Mouse (Mus musculus): ENCODE results near the gene AC109138.7. TPM values are rescaled to one million over a fixed set of nuclear protein-coding genes. Genes with fewer than 3 reads are reported as not detected.

Gene AC109138.7
- polyA plus RNA-seq, 1 experiment from 2014 or later = not detected

GRCm38 (mm10) chr19:4227446-4227845, 13.3 kb downstream of the AC109138.7 start:
- no peaks in the 10 kb centered on the region for H3K9me3 ChIP-seq
- WGBS = 65% methylated on average over 5 of the region's 5 CpGs

GRCm38 (mm10) chr19:4227894-4228678, 13.9 kb downstream of the AC109138.7 start:
- Histone ChIP-seq H3K27ac (no peak overlapping the region), H3K36me3 (replicated peaks) (no peaks in the 10 kb centered on the region), H3K4me1 (peaks cover 12% of the 10 kb centered on the region), H3K9me3 (no peaks in the 10 kb centered on the region), H3K4me3 (replicated peaks) (no peak overlapping the region), H3K9ac (0 out of 2 replicates have a peak overlapping the region, but pooled peaks have one; percentile 0), H3K4me2 (no peak overlapping the region), H3K27me3 (peaks cover 34% of the 10 kb centered on the region)
- 21% methylated on average over 8 of the region's 8 CpGs for WGBS
- peak; percentile 34; the same call in 1 of the 2 replicates for ATAC-seq (ENCODE audit: low FRiP score)

More at GRCm38 (mm10) chr19:4227446-4227845, 13.3 kb downstream of the AC109138.7 start:
- no peak for ATAC-seq (ENCODE audit: low FRiP score)
- Histone ChIP-seq H3K9ac (no peak overlapping the region), H3K4me1 (peaks cover 10% of the 10 kb centered on the region), H3K27ac (no peak overlapping the region), H3K27me3 (peaks cover 29% of the 10 kb centered on the region), H3K36me3 (replicated peaks) (no peaks in the 10 kb centered on the region), H3K4me2 (no peak overlapping the region), H3K4me3 (replicated peaks) (no peak overlapping the region)

- Histone ChIP-seq H3K36me3 (replicated peaks) (no peaks in the 10 kb centered on the region), H3K4me2 (no peak overlapping the region), H3K9me3 (no peaks in the 10 kb centered on the region), H3K9ac (no peak overlapping the region), H3K27me3 (peaks cover 37% of the 10 kb centered on the region), H3K4me3 (replicated peaks) (no peak overlapping the region), H3K27ac (no peak overlapping the region), H3K4me1 (peaks cover 12% of the 10 kb centered on the region)
- no peak for ATAC-seq (ENCODE audit: low FRiP score)
- WGBS = 74% methylated on average over 4 of the region's 4 CpGs
Observed at GRCm38 (mm10) chr19:4228891-4229290, 14.7 kb downstream of the AC109138.7 start.

GRCm38 (mm10) chr19:4229451-4230076, 15.4 kb downstream of the AC109138.7 start:
- no peak for ATAC-seq (ENCODE audit: low FRiP score)
- no peaks in the 10 kb centered on the region for H3K9me3 ChIP-seq
- H3K27ac ChIP-seq = no peak overlapping the region
- no peak overlapping the region for H3K4me2 ChIP-seq
- no peak overlapping the region for H3K4me3 ChIP-seq (replicated peaks)
- peaks cover 37% of the 10 kb centered on the region for H3K27me3 ChIP-seq
- H3K9ac ChIP-seq = no peak overlapping the region
- H3K4me1 ChIP-seq = peaks cover 12% of the 10 kb centered on the region
- H3K36me3 ChIP-seq (replicated peaks) = no peaks in the 10 kb centered on the region
- 49% methylated on average over 9 of the region's 9 CpGs for WGBS

GRCm38 (mm10) chr19:4230415-4230814, 16.3 kb downstream of the AC109138.7 start:
- no peak overlapping the region for H3K27ac ChIP-seq
- H3K9ac ChIP-seq = no peak overlapping the region
- peaks cover 37% of the 10 kb centered on the region for H3K27me3 ChIP-seq
- peaks cover 12% of the 10 kb centered on the region for H3K4me1 ChIP-seq
- H3K4me3 ChIP-seq (replicated peaks) = no peak overlapping the region
- H3K36me3 ChIP-seq (replicated peaks) = no peaks in the 10 kb centered on the region
- ATAC-seq (ENCODE audit: low FRiP score) = no peak
- no peaks in the 10 kb centered on the region for H3K9me3 ChIP-seq
- 72% methylated on average over 8 of the region's 8 CpGs for WGBS
- H3K4me2 ChIP-seq = no peak overlapping the region

- no peaks in the 10 kb centered on the region for H3K9me3 ChIP-seq
- peaks cover 37% of the 10 kb centered on the region for H3K27me3 ChIP-seq
- H3K9ac ChIP-seq = peak within 1 kb of the TSS; percentile 69
- no peaks in the 10 kb centered on the region for H3K36me3 ChIP-seq (replicated peaks)
- peak within 1 kb of the TSS; percentile 57 for H3K4me3 ChIP-seq (replicated peaks)
- ATAC-seq (ENCODE audit: low FRiP score) = peak; percentile 91
- peak within 1 kb of the TSS; percentile 90 for H3K4me2 ChIP-seq
- 14% methylated on average over 26 of the region's 26 CpGs for WGBS
- H3K27ac ChIP-seq = peak within 1 kb of the TSS; percentile 67; the same call in 1 of the 2 replicates
- peaks cover 15% of the 10 kb centered on the region for H3K4me1 ChIP-seq
Observed at GRCm38 (mm10) chr19:4231253-4232185, 17.4 kb downstream of the AC109138.7 start, which contains the start of gene Pold4. Pold4 (plus strand) TSS chr19:4231899.

- Histone ChIP-seq H3K36me3 (replicated peaks) (no peaks in the 10 kb centered on the region), H3K27me3 (peaks cover 36% of the 10 kb centered on the region), H3K4me1 (peaks cover 15% of the 10 kb centered on the region), H3K4me2 (peak overlapping the region; percentile 90), H3K9ac (peak overlapping the region; percentile 69), H3K27ac (peak overlapping the region; percentile 67; the same call in 1 of the 2 replicates), H3K9me3 (no peaks in the 10 kb centered on the region), H3K4me3 (replicated peaks) (peak overlapping the region; percentile 57)
- no peak for ATAC-seq (ENCODE audit: low FRiP score)
- 54% methylated on average over 2 of the region's 2 CpGs for WGBS
Observed at GRCm38 (mm10) chr19:4232186-4232572, 18.0 kb downstream of the AC109138.7 start.

- Histone ChIP-seq H3K4me1 (peaks cover 15% of the 10 kb centered on the region), H3K36me3 (replicated peaks) (no peaks in the 10 kb centered on the region), H3K9me3 (no peaks in the 10 kb centered on the region), H3K4me2 (peak overlapping the region; percentile 90; the same call in 1 of the 2 replicates), H3K4me3 (replicated peaks) (no peak overlapping the region), H3K27me3 (peaks cover 32% of the 10 kb centered on the region), H3K27ac (no peak overlapping the region), H3K9ac (peak overlapping the region; percentile 69; the same call in 1 of the 2 replicates)
- 78% methylated on average over 7 of the region's 7 CpGs for WGBS
- no peak for ATAC-seq (ENCODE audit: low FRiP score)
Observed at GRCm38 (mm10) chr19:4232651-4233050, 18.5 kb downstream of the AC109138.7 start.

GRCm38 (mm10) chr19:4234548-4234947, 20.4 kb downstream of the AC109138.7 start:
- no peaks in the 10 kb centered on the region for H3K9me3 ChIP-seq
- no peak for ATAC-seq (ENCODE audit: low FRiP score)
- no peak overlapping the region for H3K4me3 ChIP-seq (replicated peaks)
- no peak overlapping the region for H3K27ac ChIP-seq
- peaks cover 15% of the 10 kb centered on the region for H3K4me1 ChIP-seq
- WGBS = 85% methylated on average over 4 of the region's 4 CpGs
- peaks cover 19% of the 10 kb centered on the region for H3K27me3 ChIP-seq
- H3K4me2 ChIP-seq = no peak overlapping the region
- no peaks in the 10 kb centered on the region for H3K36me3 ChIP-seq (replicated peaks)
- no peak overlapping the region for H3K9ac ChIP-seq

- WGBS = 79% methylated on average over 8 of the region's 8 CpGs
- no peak for ATAC-seq (ENCODE audit: low FRiP score)
- Histone ChIP-seq H3K4me3 (replicated peaks) (no peak overlapping the region), H3K36me3 (replicated peaks) (no peaks in the 10 kb centered on the region), H3K9ac (no peak overlapping the region), H3K9me3 (no peaks in the 10 kb centered on the region), H3K4me1 (peaks cover 3% of the 10 kb centered on the region; the same call in 1 of the 2 replicates), H3K27me3 (no peaks in the 10 kb centered on the region), H3K4me2 (no peak overlapping the region), H3K27ac (no peak overlapping the region)
Observed at GRCm38 (mm10) chr19:4240247-4240668, 26.1 kb downstream of the AC109138.7 start.

GRCm38 (mm10) chr19:4242416-4242815, 28.3 kb downstream of the AC109138.7 start:
- Histone ChIP-seq H3K27me3 (no peaks in the 10 kb centered on the region), H3K9ac (no peak overlapping the region), H3K4me2 (no peak overlapping the region), H3K4me3 (replicated peaks) (no peak overlapping the region), H3K9me3 (no peaks in the 10 kb centered on the region), H3K36me3 (replicated peaks) (no peaks in the 10 kb centered on the region), H3K4me1 (no peaks in the 10 kb centered on the region), H3K27ac (no peak overlapping the region)
- no peak for ATAC-seq (ENCODE audit: low FRiP score)
- WGBS = 65% methylated on average over 3 of the region's 3 CpGs

GRCm38 (mm10) chr19:4244775-4245174, 30.6 kb downstream of the AC109138.7 start:
- Histone ChIP-seq H3K4me3 (replicated peaks) (no peak overlapping the region), H3K4me2 (no peak overlapping the region), H3K36me3 (replicated peaks) (no peaks in the 10 kb centered on the region), H3K4me1 (no peaks in the 10 kb centered on the region), H3K27me3 (no peaks in the 10 kb centered on the region), H3K27ac (no peak overlapping the region), H3K9me3 (no peaks in the 10 kb centered on the region), H3K9ac (no peak overlapping the region)
- WGBS = 80% methylated on average over 6 of the region's 6 CpGs
- ATAC-seq (ENCODE audit: low FRiP score) = no peak

All from forebrain, embryonic 12.5 days (tissue).